Mouse (Mus musculus) limb, embryonic 13.5 days (tissue): ENCODE results near the gene Pigf. TPM values are rescaled to one million over a fixed set of nuclear protein-coding genes. Genes with fewer than 3 reads are reported as not detected.

Source experiments
- ATAC-seq: fragments of 200-750 bp; cut with Nextera tagmentation; 2 replicates; pipeline ENCODE4 v1.8.0; 2017; ENCODE audit warnings: low read depth, moderate number of reproducible peaks, moderate TSS enrichment; ENCODE audit not compliant: low FRiP score
- H3K27ac ChIP-seq: fragments of 300-500 bp; sonication (generic); 2 replicates; pipeline ENCODE4 v1.5.1; 2015; ENCODE audit warnings: inconsistent platforms, mild to moderate bottlenecking, moderate library complexity
- H3K27me3 ChIP-seq: fragments of 300-500 bp; sonication (generic); 2 replicates; pipeline ENCODE4 v1.6.1; 2015; ENCODE audit warnings: mild to moderate bottlenecking, inconsistent platforms
- H3K36me3 ChIP-seq: fragments of 300-500 bp; sonication (generic); 2 replicates; pipeline ENCODE4 v1.6.1; 2015; ENCODE audit warnings: inconsistent platforms, mild to moderate bottlenecking, moderate library complexity
- H3K4me1 ChIP-seq: fragments of 300-500 bp; sonication (generic); 2 replicates; pipeline ENCODE4 v1.6.1; 2015; ENCODE audit warnings: inconsistent platforms
- H3K4me2 ChIP-seq: fragments of 300-500 bp; sonication (generic); replicated peaks from 2 replicates; pipeline ENCODE4 v1.6.1; 2015; ENCODE audit warnings: inconsistent platforms, mild to moderate bottlenecking, moderate library complexity
- H3K4me3 ChIP-seq: fragments of 300-500 bp; sonication (generic); 2 replicates; pipeline ENCODE4 v1.5.1; 2015; ENCODE audit warnings: moderate library complexity, mild to moderate bottlenecking, inconsistent platforms
- H3K9ac ChIP-seq: fragments of 300-500 bp; sonication (generic); 2 replicates; pipeline ENCODE4 v1.6.1; 2015; ENCODE audit warnings: mild to moderate bottlenecking, inconsistent platforms
- H3K9me3 ChIP-seq: fragments of 300-500 bp; sonication (generic); 2 replicates; pipeline ENCODE4 v1.6.1; 2016; ENCODE audit warnings: inconsistent platforms
- WGBS: fragments of 180-500 bp; shearing (Covaris S2); methylation state at CpG from one replicate; pipeline ENCODE4 v1.1.7; 2015; 5-methylcytosine and 5-hydroxymethylcytosine counted together
- polyA plus RNA-seq: library from polyadenylated mRNA; unstranded; fragments of >200 nt; fragmentation: Nextera tagmentation; extraction: Ambion mirVana; gene quantifications from 2 replicates; pipeline ENCODE4 v1.2.1, GENCODE M21; 2015

The Pigf gene
- polyA plus RNA-seq, 1 experiment from 2014 or later: 29.2 TPM

DNA sequence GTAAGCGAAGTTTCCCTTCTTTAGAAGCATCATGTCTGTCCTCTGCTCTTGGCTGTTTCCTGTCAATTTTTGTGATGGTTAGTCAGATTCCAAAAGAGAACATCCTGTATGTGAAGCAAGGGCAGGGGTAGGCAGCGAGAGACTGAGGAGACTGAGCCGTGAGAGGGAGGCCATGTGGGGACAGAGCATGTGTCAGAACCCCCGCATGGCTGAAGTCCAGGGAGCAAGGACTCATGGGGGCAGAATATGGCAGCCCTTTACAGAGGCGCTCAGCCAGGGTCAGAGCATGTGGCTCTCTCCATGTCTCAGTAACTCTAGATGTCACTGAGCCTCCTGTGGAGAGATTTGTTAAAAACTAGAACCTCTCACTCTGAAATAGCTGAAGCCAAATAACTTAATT, 28.7 kb upstream of the Pigf start:
- Histone ChIP-seq H3K9me3 (no peaks in the 10 kb centered on the region), H3K27ac (no peak overlapping the region), H3K4me2 (no peak overlapping the region), H3K36me3 (no peaks in the 10 kb centered on the region), H3K4me3 (no peak overlapping the region), H3K4me1 (peaks cover 33% of the 10 kb centered on the region), H3K27me3 (no peaks in the 10 kb centered on the region), H3K9ac (no peak overlapping the region)
- ATAC-seq: no peak
- 78% methylated on average over 5 of the region's 5 CpGs for WGBS

DNA sequence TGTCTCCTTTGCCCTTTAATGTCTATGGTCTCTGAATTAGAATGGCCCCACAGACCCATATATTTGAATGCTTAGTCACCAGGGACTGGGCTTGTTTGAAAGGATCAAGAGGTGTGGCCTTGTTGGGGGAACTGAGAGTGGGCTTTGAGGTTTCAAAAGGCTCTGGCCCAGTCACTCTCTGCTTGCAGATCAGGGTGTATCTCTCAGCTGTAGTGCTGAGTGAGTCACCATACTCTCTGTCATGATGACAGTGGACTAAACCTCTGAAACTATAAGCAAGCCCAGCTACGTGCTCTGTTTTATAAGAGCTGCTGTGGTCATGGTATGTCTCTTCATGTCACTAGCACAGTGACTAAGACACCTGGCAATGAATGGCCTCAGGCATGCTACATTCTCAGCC, 27.2 kb upstream of the Pigf start:
- no peak overlapping the region for H3K9ac ChIP-seq
- no peaks in the 10 kb centered on the region for H3K36me3 ChIP-seq
- WGBS: 74% methylated on average over 1 of the region's 1 CpGs
- H3K4me3 ChIP-seq: no peak overlapping the region
- no peak for ATAC-seq
- H3K9me3 ChIP-seq: no peaks in the 10 kb centered on the region
- H3K4me1 ChIP-seq: peaks cover 27% of the 10 kb centered on the region
- H3K27me3 ChIP-seq: no peaks in the 10 kb centered on the region
- no peak overlapping the region for H3K4me2 ChIP-seq
- no peak overlapping the region for H3K27ac ChIP-seq

DNA sequence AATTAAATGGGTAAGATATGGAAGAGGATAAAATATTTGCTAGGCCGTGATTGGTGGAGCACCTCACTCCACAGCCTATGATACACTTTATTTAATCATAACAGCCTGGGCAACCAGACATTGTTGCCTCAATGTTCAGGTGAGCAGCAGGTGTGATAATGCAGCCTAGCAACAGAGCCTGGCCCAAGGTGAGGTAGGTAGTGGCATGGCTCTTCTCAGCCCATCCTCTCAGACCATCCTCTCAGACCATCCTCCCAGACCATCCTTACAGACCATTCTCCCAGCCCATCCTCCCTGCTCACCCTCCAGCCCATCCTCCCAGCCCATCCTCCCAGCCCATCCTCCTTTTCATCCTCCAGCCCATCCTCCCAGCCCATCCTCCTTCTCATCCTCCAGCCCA, 26.4 kb upstream of the Pigf start:
- Histone ChIP-seq H3K27ac (no peak overlapping the region), H3K27me3 (no peaks in the 10 kb centered on the region), H3K9me3 (no peaks in the 10 kb centered on the region), H3K9ac (no peak overlapping the region), H3K36me3 (no peaks in the 10 kb centered on the region), H3K4me2 (no peak overlapping the region), H3K4me1 (peaks cover 21% of the 10 kb centered on the region), H3K4me3 (no peak overlapping the region)
- WGBS: 87% methylated on average over 1 of the region's 1 CpGs
- no peak for ATAC-seq

DNA sequence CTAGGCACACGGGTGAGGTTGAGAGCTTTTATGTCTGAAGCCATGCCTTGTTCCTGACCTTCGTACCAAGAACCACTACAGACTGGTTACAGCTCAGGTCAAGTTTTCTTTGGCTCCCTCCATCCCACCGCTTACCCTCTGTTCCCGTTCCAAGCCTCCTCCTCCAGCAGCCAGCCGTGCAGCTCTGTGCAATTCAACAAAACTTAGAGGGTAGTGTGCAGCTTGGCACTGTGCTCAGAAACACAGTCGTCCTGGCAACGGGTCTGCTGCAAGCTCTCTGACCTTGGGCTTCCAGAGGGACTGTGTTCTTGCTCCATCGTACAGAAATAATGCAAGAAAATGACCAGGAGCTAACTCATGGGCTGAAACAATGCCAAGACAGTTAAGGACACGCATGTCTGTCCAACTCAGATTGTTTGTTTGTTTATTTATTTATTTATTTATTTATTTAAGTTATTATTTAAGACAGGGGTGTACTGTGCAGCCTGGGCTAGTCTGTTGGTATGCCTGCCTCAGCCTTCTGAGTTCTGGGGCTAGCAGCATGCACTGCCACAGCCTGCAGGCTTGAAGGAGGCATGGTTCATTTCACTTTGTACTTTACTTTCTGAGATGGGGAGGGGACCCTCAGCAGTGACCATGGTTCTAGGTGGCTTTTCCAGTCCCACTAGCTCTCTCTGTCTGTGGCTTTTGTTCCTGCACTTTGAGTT, 25.4 kb upstream of the Pigf start:
- Histone ChIP-seq H3K4me2 (no peak overlapping the region), H3K9me3 (no peaks in the 10 kb centered on the region), H3K4me3 (no peak overlapping the region), H3K27ac (no peak overlapping the region), H3K27me3 (no peaks in the 10 kb centered on the region), H3K9ac (no peak overlapping the region), H3K36me3 (no peaks in the 10 kb centered on the region), H3K4me1 (peaks cover 16% of the 10 kb centered on the region)
- peak; percentile 44 for ATAC-seq
- WGBS: 62% methylated on average over 9 of the region's 9 CpGs

DNA sequence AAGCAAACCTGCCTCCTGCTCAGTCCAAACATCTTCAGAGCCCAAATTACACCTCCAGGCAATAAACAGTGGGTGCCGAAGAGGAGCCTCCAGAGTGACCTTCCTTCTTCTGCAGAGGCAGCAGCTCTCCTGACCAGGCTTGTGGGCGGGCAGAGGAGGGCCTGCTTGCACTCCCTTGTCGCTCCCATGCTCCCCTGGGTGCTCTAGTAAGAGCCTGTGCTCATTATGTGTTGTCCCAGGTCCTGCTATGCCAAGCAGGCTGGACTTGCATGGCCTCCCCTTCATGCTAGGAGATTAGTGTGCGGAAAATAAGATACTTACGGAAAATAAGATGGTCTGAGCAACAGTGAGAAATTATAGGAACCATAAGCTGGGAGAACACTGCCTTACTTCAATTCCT, 24.5 kb upstream of the Pigf start:
- Histone ChIP-seq H3K9ac (no peak overlapping the region), H3K36me3 (no peaks in the 10 kb centered on the region), H3K27me3 (no peaks in the 10 kb centered on the region), H3K4me2 (no peak overlapping the region), H3K4me1 (0 out of 2 replicates have a peak, but pooled peaks cover 8% of the 10 kb centered on the region), H3K4me3 (no peak overlapping the region), H3K9me3 (no peaks in the 10 kb centered on the region), H3K27ac (no peak overlapping the region)
- ATAC-seq: no peak
- WGBS: 44% methylated on average over 5 of the region's 5 CpGs

DNA sequence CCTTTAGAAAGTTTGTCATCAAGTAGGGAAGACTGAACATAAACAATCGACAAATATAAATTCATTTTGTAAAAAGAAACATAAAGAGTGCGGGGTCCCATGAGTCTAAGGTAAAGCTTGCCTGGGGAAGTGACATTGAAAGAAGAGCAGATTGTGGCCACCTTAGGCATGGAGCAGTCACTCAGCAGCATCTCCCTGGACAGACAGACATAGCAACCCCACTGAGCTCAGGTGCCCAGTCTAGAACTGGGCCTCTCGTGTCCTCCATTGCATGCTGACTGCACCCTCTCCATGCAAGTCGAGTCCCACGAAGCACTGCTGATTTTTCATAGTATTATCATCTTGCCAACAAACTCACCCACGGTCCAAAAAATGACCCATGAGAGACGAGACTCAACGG, 19.6 kb upstream of the Pigf start:
- H3K4me1 ChIP-seq: peaks cover 6% of the 10 kb centered on the region; the same call in 1 of the 2 replicates
- WGBS: 84% methylated on average over 8 of the region's 8 CpGs
- no peak for ATAC-seq
- H3K27me3 ChIP-seq: no peaks in the 10 kb centered on the region
- H3K4me2 ChIP-seq: no peak overlapping the region
- H3K9me3 ChIP-seq: no peaks in the 10 kb centered on the region
- no peaks in the 10 kb centered on the region for H3K36me3 ChIP-seq
- no peak overlapping the region for H3K9ac ChIP-seq
- no peak overlapping the region for H3K4me3 ChIP-seq
- H3K27ac ChIP-seq: no peak overlapping the region

DNA sequence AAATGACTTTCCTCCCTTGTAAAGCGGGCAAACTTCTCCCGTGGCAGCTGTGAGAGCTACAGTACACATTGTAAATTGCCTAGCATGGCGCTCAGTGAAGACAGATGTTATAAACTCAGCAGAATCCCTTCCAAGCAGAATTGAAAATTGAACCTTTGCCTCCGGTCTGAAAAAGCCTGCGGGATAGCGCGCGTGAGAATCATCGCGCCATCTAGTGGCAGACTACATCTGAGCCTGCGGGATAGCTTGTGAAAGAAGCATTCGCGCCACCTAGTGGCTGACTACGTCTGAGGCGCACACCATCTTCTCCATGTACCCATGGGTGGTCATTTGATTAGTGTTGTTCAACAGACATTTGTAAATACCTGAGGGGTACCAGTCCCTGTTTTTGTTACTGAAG, 19.2 kb upstream of the Pigf start:
- Histone ChIP-seq H3K36me3 (no peaks in the 10 kb centered on the region), H3K4me2 (no peak overlapping the region), H3K9me3 (no peaks in the 10 kb centered on the region), H3K27ac (no peak overlapping the region), H3K4me3 (no peak overlapping the region), H3K27me3 (no peaks in the 10 kb centered on the region), H3K9ac (no peak overlapping the region), H3K4me1 (peaks cover 3% of the 10 kb centered on the region; the same call in 1 of the 2 replicates)
- under 1% methylated on average over 15 of the region's 15 CpGs for WGBS
- ATAC-seq: peak; percentile 89

DNA sequence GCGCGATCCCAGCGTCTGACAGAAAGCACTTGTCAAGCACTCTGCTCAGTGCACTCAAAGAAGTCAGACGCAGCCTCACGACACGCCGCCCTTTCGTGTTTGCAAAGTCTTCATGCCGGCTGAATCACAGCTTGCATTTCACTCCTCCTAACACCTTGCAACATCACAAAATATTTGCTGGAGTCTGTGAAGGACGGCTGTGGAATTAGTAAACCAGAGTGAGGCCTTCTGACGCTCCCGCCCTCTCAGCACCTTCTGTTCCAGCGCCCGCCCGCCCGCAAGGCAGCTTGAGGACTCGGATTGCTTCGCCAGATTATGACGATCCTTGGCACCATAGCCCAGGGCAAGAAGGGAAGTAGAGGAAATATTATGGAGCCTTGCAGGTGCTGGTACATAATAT, 16.5 kb upstream of the Pigf start:
- 66% methylated on average over 19 of the region's 19 CpGs for WGBS
- Histone ChIP-seq H3K4me3 (no peak overlapping the region), H3K27me3 (no peaks in the 10 kb centered on the region), H3K36me3 (peaks cover 11% of the 10 kb centered on the region; the same call in 1 of the 2 replicates), H3K27ac (no peak overlapping the region), H3K4me1 (peaks cover 3% of the 10 kb centered on the region; the same call in 1 of the 2 replicates), H3K9me3 (no peaks in the 10 kb centered on the region), H3K4me2 (no peak overlapping the region), H3K9ac (no peak overlapping the region)
- no peak for ATAC-seq

DNA sequence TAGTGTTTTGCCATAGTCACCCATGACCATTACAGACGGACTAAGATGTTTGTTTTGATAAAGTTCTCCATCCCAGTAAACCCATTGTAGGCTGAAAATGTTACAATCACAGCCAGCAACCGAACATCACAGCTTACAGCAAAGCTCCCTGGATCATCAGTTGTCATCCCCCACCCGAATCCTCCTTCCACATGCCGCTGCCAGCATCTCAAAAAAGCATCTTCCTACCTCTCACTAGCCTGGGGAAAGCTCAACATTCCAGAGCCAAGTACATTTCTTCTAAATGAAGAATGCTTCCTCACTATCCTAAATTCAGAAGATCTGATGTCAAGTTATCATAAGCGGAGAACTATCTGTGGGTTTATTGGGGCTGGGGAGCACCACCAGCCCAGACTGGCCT, 13.3 kb upstream of the Pigf start:
- Histone ChIP-seq H3K9me3 (no peaks in the 10 kb centered on the region), H3K36me3 (peaks cover 27% of the 10 kb centered on the region), H3K27ac (no peak overlapping the region), H3K9ac (no peak overlapping the region), H3K27me3 (no peaks in the 10 kb centered on the region), H3K4me1 (peaks cover 3% of the 10 kb centered on the region; the same call in 1 of the 2 replicates), H3K4me3 (no peak overlapping the region), H3K4me2 (no peak overlapping the region)
- no peak for ATAC-seq
- 85% methylated on average over 5 of the region's 5 CpGs for WGBS

DNA sequence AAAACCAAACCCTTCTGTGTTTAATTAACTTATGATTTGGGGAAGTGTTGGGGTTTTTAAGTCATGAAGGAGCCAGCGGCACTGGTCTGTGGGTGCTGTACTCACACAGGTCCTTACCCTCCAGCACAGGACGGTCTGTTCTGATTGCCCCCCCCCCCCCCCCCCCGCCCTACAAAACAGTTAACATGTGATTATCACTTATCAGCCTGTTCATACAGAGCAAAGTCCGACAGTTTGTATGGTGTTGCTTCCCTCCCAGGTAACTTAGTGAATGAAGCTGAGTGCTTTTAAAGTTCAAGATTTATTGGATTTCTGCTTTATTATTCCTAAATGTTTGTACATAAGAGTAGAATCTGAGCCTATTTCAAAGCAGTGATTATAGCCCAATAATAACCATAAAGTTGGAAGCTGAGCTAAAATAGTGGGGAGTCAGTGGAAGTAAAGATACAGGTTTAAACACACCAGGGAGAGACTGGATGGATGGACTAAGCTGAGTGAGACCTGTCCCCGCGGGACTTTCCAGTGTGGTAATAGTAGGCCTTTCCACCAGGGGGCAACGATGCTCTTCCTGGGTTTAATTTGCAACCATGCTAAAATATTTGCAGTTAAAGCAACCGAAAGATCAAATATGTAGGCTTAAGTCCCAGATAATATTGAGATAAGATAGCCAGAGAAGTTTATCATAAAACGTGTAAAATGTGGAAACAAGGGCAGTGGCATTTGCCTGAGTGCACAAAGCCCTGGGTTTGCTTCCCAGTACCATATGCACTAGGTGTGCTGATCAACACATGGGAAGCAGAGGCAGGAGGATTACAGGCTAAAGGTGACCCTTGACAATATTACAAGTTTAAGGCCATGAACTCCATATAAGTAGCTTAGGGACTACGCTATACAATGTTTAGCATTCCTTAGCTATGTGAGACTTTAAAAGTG, 11.2 kb upstream of the Pigf start:
- Histone ChIP-seq H3K4me3 (no peak overlapping the region), H3K9ac (no peak overlapping the region), H3K27me3 (no peaks in the 10 kb centered on the region), H3K9me3 (no peaks in the 10 kb centered on the region), H3K27ac (no peak overlapping the region), H3K4me1 (no peaks in the 10 kb centered on the region), H3K4me2 (no peak overlapping the region), H3K36me3 (peaks cover 34% of the 10 kb centered on the region)
- 57% methylated on average over 9 of the region's 10 CpGs for WGBS
- ATAC-seq: no peak

DNA sequence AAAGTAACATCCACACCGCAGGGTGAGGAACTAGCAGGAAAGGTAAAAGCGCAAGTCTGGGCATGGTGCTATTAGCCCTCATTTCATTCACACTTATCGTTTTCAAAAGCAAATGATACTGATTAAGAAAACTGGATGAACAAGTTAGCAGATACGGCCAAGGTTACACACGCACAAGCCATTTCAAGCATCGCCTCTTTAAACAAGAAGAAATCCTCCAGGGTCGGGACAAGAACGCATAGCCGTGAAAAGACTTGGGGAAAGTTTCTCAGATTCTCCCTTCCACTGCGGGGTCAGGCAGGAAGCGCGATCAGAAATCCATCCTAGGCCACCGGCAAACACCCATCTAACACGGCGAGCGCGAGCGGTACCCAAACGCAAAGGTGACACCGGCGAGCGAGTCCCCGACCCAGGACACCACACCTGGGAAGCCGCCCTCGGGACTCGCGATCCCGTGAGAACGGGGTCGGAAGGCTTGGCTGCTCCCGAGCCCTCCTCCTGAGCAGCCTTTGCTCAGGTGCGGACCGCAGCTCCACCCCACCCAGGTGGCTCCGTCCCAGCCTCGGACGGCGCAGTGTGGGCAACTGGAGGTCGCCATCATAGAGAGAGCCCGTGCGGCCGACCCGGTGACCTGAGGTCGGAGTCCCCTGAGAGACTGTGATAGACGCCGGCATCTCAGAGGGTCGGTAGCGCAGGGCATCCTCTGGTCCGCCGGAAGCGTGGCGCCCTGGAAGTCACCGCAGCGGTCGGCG, 539 bp downstream of the Pigf start:
- H3K4me1 ChIP-seq: peaks cover 16% of the 10 kb centered on the region
- peak overlapping the region; percentile 91 for H3K4me2 ChIP-seq
- no peaks in the 10 kb centered on the region for H3K27me3 ChIP-seq
- ATAC-seq: peak; percentile 58
- peak overlapping the region; percentile 90 for H3K4me3 ChIP-seq
- no peaks in the 10 kb centered on the region for H3K9me3 ChIP-seq
- H3K9ac ChIP-seq: peak overlapping the region; percentile 73
- H3K36me3 ChIP-seq: peaks cover 22% of the 10 kb centered on the region
- under 1% methylated on average over 55 of the region's 55 CpGs for WGBS
- H3K27ac ChIP-seq: no peak overlapping the region

DNA sequence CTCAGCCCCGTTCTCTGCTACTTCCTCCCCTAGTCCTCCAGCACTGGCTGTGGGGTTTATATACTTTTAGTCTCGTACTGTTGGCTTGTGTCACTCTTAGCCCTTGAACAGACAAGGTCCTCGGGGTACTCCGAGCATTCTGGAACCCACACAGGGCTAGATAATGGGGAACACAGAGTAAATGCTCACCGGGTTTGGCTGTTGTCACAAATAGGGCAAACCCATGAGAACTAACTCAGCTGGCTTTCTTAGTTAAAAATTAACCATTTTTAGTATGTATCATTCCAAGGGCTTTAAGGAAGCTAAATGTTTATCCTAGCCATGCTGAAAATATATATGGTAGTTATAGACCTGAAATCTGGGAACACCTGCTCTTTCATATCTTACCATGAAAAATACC, 5.5 kb downstream of the Pigf start:
- no peak overlapping the region for H3K9ac ChIP-seq
- 93% methylated on average over 5 of the region's 5 CpGs for WGBS
- peaks cover 6% of the 10 kb centered on the region for H3K4me1 ChIP-seq

More for the DNA sequence above, 5.5 kb downstream of the Pigf start:
- peaks cover 28% of the 10 kb centered on the region for H3K36me3 ChIP-seq
- H3K4me3 ChIP-seq: no peak overlapping the region
- H3K27ac ChIP-seq: no peak overlapping the region
- H3K9me3 ChIP-seq: no peaks in the 10 kb centered on the region
- ATAC-seq: no peak
- H3K27me3 ChIP-seq: no peaks in the 10 kb centered on the region
- no peak overlapping the region for H3K4me2 ChIP-seq
